Comparison of ENCODE assay signal across 11 mouse cellular contexts in the genomic region with DNA sequence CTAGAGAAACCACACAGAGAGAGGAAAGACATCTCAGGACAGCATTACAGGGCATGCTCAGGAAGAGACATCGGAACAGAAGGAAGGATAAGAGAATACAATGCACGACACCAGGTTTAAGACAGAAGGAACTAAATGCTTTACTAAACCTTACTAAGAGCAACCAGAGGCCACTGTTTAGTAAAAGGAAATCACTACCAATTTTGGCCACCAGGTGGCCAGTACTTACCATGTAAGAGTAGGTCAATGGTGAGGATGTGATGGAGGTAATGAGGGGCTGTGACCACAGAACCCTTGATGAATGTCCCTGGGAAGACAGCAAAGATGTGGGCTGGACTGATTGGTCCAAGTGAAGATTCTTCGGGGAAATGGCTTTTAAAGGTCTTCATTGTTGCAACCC.
DNase-seq lines count a peak whose midpoint lies in the region; ATAC-seq and TF ChIP-seq lines count a peak whose summit lies in the region.
"Had no signal": no experiment of that assay in that cellular context is flagged by ENCODE, and none has a peak within 500 bp of the region (broad histone marks: within the 10 kb centered on the region; RNA-seq: fewer than 3 reads in every experiment).

No protein-coding gene starts in this region.

- peak; percentile 64 for TF ChIP-seq CTCF in lung, postnatal 0 days (IDR thresholded peaks at IDR 0.05)
- no peak for TF ChIP-seq CTCF in lung, adult 2 months (IDR thresholded peaks at IDR 0.05; ENCODE audit: insufficient read depth, low read length)
- TF ChIP-seq CTCF in spleen, adult 2 months (IDR thresholded peaks at IDR 0.05; ENCODE audit: extremely low read depth, insufficient read depth, insufficient read length, insufficient replicate concordance) = no peak; the same call in 1 of the 2 replicates

- no peaks in the 10 kb centered on the region for H3K27me3 ChIP-seq in lung, postnatal 0 days (replicated peaks; ENCODE audit: insufficient read depth, low read length)
- H3K27me3 ChIP-seq in spleen, adult 2 months (ENCODE audit: control insufficient read depth, insufficient read depth, low read length) = no peaks in the 10 kb centered on the region
- H3K27me3 ChIP-seq: heart, embryonic 15.5 days; neural tube, embryonic 12.5 days had no signal

- no peak for TF ChIP-seq POLR2A in lung, adult 2 months (IDR thresholded peaks at IDR 0.05; ENCODE audit: borderline replicate concordance, extremely low read depth, low read depth, low read length)
- no peak for TF ChIP-seq POLR2A in spleen, adult 2 months (IDR thresholded peaks at IDR 0.05; ENCODE audit: low read depth, low read length)

- H3K27ac ChIP-seq in lung, postnatal 0 days (ENCODE audit: low read length) = no peak overlapping the region
- no peak overlapping the region for H3K27ac ChIP-seq in spleen, adult 2 months (ENCODE audit: insufficient read depth, low read length)
- H3K27ac ChIP-seq: heart, embryonic 15.5 days; neural tube, embryonic 12.5 days had no signal

- 67% methylated on average over 3 of the region's 3 CpGs for WGBS in lung, postnatal 0 days
- WGBS in lung, adult 2 months = 83% methylated on average over 3 of the region's 3 CpGs
- 85% methylated on average over 3 of the region's 3 CpGs for WGBS in spleen, adult 2 months

- DNase-seq in adrenal gland, postnatal 14 days = peak; percentile 58
- no peak for DNase-seq in adrenal gland, adult 18-20 months (ENCODE audit: low spot score in 2 of 2)
- DNase-seq in lung, postnatal 0 days (ENCODE audit: low spot score) = no peak
- DNase-seq in lung, adult 2 months = no peak
- peak; percentile 56 for DNase-seq in c-Kit-positive CD71-positive TER-119-negative erythroid progenitor cells, embryonic 14.5 days (ENCODE audit: low read depth)
- peak; percentile 55 to 58 for DNase-seq in spleen, adult 2 months (ENCODE audit: low read depth in 1 of 2, low spot score in 2 of 2)
- no peak for DNase-seq in left cerebral cortex, postnatal 10 days (ENCODE audit: extremely low spot score in 1 of 2, low spot score in 2 of 2)
- DNase-seq: left cerebral cortex, postnatal 4 days had no signal

- no peaks in the 10 kb centered on the region for H3K9me3 ChIP-seq in lung, postnatal 0 days (ENCODE audit: low read length)
- H3K9me3 ChIP-seq: heart, embryonic 15.5 days; neural tube, embryonic 12.5 days had no signal

- TF ChIP-seq EP300 in lung, postnatal 0 days (IDR thresholded peaks at IDR 0.05) = no peak

- H3K4me1 ChIP-seq in lung, postnatal 0 days (ENCODE audit: insufficient read depth, low read depth, low read length) = peaks cover under 1% of the 10 kb centered on the region; the same call in 1 of the 2 replicates
- peaks cover 2% of the 10 kb centered on the region; the same call in 1 of the 2 replicates for H3K4me1 ChIP-seq in lung, adult 2 months (ENCODE audit: control insufficient read depth, insufficient read depth, low read length)
- no peaks in the 10 kb centered on the region for H3K4me1 ChIP-seq in spleen, adult 2 months (ENCODE audit: control insufficient read depth, insufficient read depth, insufficient read length)
- H3K4me1 ChIP-seq: heart, embryonic 15.5 days had no signal

- intact Hi-C loops in left cerebral cortex, postnatal 10 days (cut with DNase I) = no loop called here

- no peak overlapping the region for H3K9ac ChIP-seq in lung, postnatal 0 days (replicated peaks; ENCODE audit: low read depth)
- H3K9ac ChIP-seq: heart, embryonic 15.5 days; neural tube, embryonic 12.5 days had no signal

- ATAC-seq in lung, postnatal 0 days = no peak
- no peak for ATAC-seq in erythroid progenitor cell, adult 5-6 weeks (replicated peaks; ENCODE audit: low FRiP score, poor library complexity, severe bottlenecking)

- no peak overlapping the region for H3K4me2 ChIP-seq in lung, postnatal 0 days (replicated peaks; ENCODE audit: low read depth, low read length)
- H3K4me2 ChIP-seq: heart, embryonic 15.5 days; neural tube, embryonic 12.5 days had no signal

- no peaks in the 10 kb centered on the region for H3K36me3 ChIP-seq in lung, postnatal 0 days (ENCODE audit: insufficient read depth, low read length)
- H3K36me3 ChIP-seq in spleen, adult 2 months (ENCODE audit: control insufficient read depth, insufficient read depth, low read length) = no peaks in the 10 kb centered on the region
- H3K36me3 ChIP-seq: heart, embryonic 15.5 days; neural tube, embryonic 12.5 days had no signal

- no peak overlapping the region for H3K4me3 ChIP-seq in lung, postnatal 0 days (ENCODE audit: low read depth, low read length)
- H3K4me3 ChIP-seq in lung, adult 2 months (replicated peaks; ENCODE audit: extremely low read depth, low read depth, low read length) = no peak overlapping the region
- H3K4me3 ChIP-seq in spleen, adult 2 months (ENCODE audit: extremely low read depth, insufficient read depth, insufficient read length) = no peak overlapping the region
- H3K4me3 ChIP-seq: heart, embryonic 15.5 days; neural tube, embryonic 12.5 days had no signal

Comparison
In these comparisons a context has a peak if more than half of its experiments do, and no peak if none do; other contexts are left out.
1. DNase-seq: peak in adrenal gland, postnatal 14 days (single experiment), c-Kit-positive CD71-positive TER-119-negative erythroid progenitor cells, embryonic 14.5 days (single experiment) and spleen, adult 2 months (2 of 2); none in adrenal gland, adult 18-20 months (0 of 2), lung, postnatal 0 days (single experiment), lung, adult 2 months (single experiment) and left cerebral cortex, postnatal 10 days (0 of 2).